Mouse (Mus musculus): Measurements from ENCODE around the gene Mkrn3.
A peak's percentile ranks its signal among the peaks of the same experiment; 100 is the strongest.

DNA sequence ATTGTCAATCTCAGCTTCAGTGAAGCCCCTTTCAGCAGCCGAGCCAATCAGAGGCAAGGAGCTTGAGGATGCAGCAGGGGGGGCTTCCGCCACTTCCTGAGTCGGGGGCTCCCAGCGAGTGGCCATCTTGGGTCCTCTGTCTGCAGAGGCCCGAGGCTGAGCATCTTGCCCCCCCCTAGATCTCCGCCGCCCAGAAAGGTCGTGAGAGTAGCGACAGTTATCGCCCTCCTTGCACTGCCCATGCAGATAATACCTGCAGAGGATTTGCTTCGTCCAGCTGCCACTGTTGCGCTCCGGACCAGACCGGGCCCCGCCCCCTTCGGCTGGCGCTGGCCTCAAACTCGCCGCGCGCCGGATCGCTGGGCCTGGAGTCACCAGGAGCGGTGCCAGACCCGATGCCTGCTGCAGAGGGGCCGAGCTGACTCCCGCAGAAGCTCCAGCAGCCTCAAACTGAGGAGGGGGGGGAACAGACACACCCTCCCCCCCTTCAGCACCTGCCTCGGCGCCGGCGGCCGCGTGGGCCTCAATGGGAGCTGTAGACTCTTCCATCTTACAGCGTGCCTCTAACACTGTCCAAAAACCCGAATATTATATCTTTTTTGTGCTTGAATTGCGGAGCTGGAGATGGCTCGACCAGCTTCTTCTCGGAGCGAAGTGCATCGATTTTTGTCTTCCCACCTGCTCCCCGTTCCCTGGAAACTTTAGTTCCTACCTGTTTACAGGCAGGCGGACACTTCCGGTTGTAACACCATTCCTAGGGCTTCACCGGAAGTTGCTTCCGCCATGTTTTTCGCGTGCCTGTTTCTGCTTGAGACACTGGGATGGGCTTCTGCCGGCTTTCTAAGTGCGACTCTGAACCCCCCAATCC, at the start of gene Mkrn3:
- TF ChIP-seq CTCF (IDR thresholded peaks at IDR 0.05; ENCODE audit: low read depth, low read length) (no peak), POLR2A (IDR thresholded peaks at IDR 0.05; ENCODE audit: insufficient read depth, low read length) (peak; percentile 50)

Data from ES-Bruce4 (cell line).